In genomic region chr10:40107995-40108394, GRCm38 (mm10) we compare ENCODE assay signal across 9 mouse cellular contexts. TPM values are rescaled to one million over a fixed set of nuclear protein-coding genes. Genes with fewer than 3 reads are reported as not detected.
DNase-seq lines count a peak whose midpoint lies in the region; ATAC-seq and TF ChIP-seq lines count a peak whose summit lies in the region.
"Had no signal": no experiment of that assay in that cellular context is flagged by ENCODE, and none has a peak within 500 bp of the region (broad histone marks: within the 10 kb centered on the region; RNA-seq: fewer than 3 reads in every experiment).

No protein-coding gene starts in this region.

- H3K4me3 ChIP-seq in left cerebral cortex, adult 2 months: no peak overlapping the region
- H3K4me3 ChIP-seq: forebrain, embryonic 13.5 days had no signal

- ATAC-seq in erythroblast, adult 5-6 weeks (replicated peaks; ENCODE audit: low FRiP score, poor library complexity, severe bottlenecking): no peak
- ATAC-seq: forebrain, embryonic 13.5 days had no signal

- intact Hi-C loops in heart, postnatal 14 days (cut with DNase I): no loop called here
- intact Hi-C loops in left cerebral cortex, adult 2 months (cut with DNase I): no loop called here

- no peak for TF ChIP-seq CTCF in left cerebral cortex, adult 2 months (IDR thresholded peaks at IDR 0.05)

- peak; percentile 39 to 43 for DNase-seq in heart, adult 9 months (ENCODE audit: low spot score in 2 of 2)
- no peak for DNase-seq in heart, postnatal 14 days
- peak; percentile 82 for DNase-seq in NIH3T3 (ENCODE audit: low read depth)
- peak; percentile 56 to 64 for DNase-seq in cerebellum, adult 18-20 months
- no peak for DNase-seq in left cerebral cortex, adult 2 months (ENCODE audit: extremely low spot score in 1 of 2, low spot score in 2 of 2)
- no peak for DNase-seq in urinary bladder, postnatal 4 days (ENCODE audit: low spot score in 2 of 2)
- DNase-seq in yolk sac, embryonic 10.5 days (ENCODE audit: low spot score): no peak

- H3K27ac ChIP-seq in left cerebral cortex, adult 2 months: peak overlapping the region; percentile 50; the same call in 1 of the 2 replicates
- H3K27ac ChIP-seq: forebrain, embryonic 13.5 days had no signal

RNA-seq across cellular contexts. Expression of gene Slc16a10, which starts 34.1 kb away (rescaled TPM):
- total RNA-seq in heart, postnatal 14 days (2021): 10 to 100 TPM; 22.4 to 24.9 TPM
- total RNA-seq in left cerebral cortex, adult 2 months (2021): 1 to 10 TPM; 2.4 to 4.1 TPM
- total RNA-seq in erythroblast, adult 5-6 weeks (2015; ENCODE audit: low replicate concordance): 440 and 459 TPM in 2 replicates
- 461 and 469 TPM in 2 replicates for total RNA-seq in erythroblast, adult 5-6 weeks (2017; ENCODE audit: low replicate concordance)

Comparison
In these comparisons a context has a peak if more than half of its experiments do, and no peak if none do; other contexts are left out.
1. DNase-seq: peak in heart, adult 9 months (2 of 2), NIH3T3 (single experiment) and cerebellum, adult 18-20 months (2 of 2); none in heart, postnatal 14 days (0 of 2), left cerebral cortex, adult 2 months (0 of 2), urinary bladder, postnatal 4 days (0 of 2) and yolk sac, embryonic 10.5 days (single experiment).
2. RNA of gene Slc16a10, which starts 34.1 kb away (total RNA-seq): 440 to 469 TPM in erythroblast, adult 5-6 weeks; 22.4 to 24.9 TPM in heart, postnatal 14 days and 2.4 to 4.1 TPM in left cerebral cortex, adult 2 months; every median in the first group is over 10 times any median in the second.